Mouse (Mus musculus): ENCODE measurements around the gene C330007P06Rik.

DNA sequence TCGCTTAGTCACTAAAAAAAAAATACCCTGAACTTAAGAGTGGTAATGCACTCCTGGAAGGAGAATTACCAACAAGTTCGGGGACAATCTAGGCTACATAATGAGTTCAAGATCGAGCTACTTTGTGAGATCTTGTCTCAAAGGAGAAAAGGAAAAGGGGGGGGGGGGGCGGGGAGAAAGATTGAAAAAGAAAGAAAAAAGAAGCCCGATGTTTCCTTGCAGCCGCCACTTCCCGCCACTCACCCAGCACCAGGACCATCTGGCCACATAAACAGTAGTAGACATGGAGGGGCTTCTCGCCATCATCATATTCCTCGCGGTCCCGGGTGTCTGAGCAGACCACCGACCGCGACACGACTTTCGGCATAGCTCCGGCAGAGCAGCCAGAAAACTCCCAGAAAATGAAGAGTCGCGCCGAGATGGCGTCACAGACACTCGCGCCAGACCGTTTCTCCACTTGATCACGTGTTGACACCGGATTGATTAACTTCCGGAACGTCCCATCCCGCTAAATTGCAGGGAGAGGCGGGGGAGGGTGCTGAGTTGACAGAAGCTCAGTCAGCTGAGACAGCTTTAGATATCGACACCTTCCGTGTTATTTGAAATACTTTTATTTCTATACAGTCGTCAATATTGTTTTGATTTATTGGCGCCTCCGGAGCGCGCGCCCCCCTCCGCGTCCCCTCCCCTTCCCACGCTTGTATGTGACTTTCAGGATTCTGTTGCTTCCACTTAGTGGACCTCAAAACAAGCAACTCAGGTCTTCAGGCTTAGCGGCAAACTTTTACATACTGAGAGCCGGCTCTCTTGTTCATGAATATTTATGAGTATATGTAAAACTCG, 9.9 kb downstream of the C330007P06Rik start:
- TF ChIP-seq CTCF (IDR thresholded peaks at IDR 0.05; ENCODE audit: low read depth) (no peak), EP300 (IDR thresholded peaks at IDR 0.05; ENCODE audit: low read depth) (no peak; the same call in 1 of the 2 replicates)
